Mouse (Mus musculus) intestine, embryonic 16.5 days (tissue): Measurements from ENCODE around the gene Gga2. TPM values are rescaled to one million over a fixed set of nuclear protein-coding genes. Genes with fewer than 3 reads are reported as not detected.

Experiments
- ATAC-seq: fragments of 200-750 bp; cut with Nextera tagmentation; 2 replicates; pipeline ENCODE4 v1.8.0; 2017; ENCODE audit warnings: moderate TSS enrichment, moderate library complexity
- H3K27ac ChIP-seq: fragments of 300-500 bp; sonication (generic); 2 replicates; pipeline ENCODE4 v1.5.1; 2014; ENCODE audit warnings: mild to moderate bottlenecking, low read length
- H3K27me3 ChIP-seq: fragments of 300-500 bp; sonication (generic); replicated peaks from 2 replicates; pipeline ENCODE4 v1.6.1; 2014; ENCODE audit warnings: low read length, control low read depth, mixed read lengths; ENCODE audit not compliant: control insufficient read depth, insufficient read depth
- H3K36me3 ChIP-seq: fragments of 300-500 bp; sonication (generic); 2 replicates; pipeline ENCODE4 v1.6.1; 2014; ENCODE audit warnings: low read length, control low read depth; ENCODE audit not compliant: control insufficient read depth, insufficient read depth
- H3K4me1 ChIP-seq: fragments of 300-500 bp; sonication (generic); 2 replicates; pipeline ENCODE4 v1.6.1; 2014; ENCODE audit warnings: low read length, control low read depth, mixed read lengths; ENCODE audit not compliant: control insufficient read depth, insufficient read depth
- H3K4me2 ChIP-seq: fragments of 300-500 bp; sonication (generic); 2 replicates; pipeline ENCODE4 v1.6.1; 2014; ENCODE audit warnings: low read depth, low read length, control low read depth
- H3K4me3 ChIP-seq: fragments of 300-500 bp; sonication (generic); 2 replicates; pipeline ENCODE4 v1.5.1; 2014; ENCODE audit warnings: mild to moderate bottlenecking, low read length
- H3K9ac ChIP-seq: fragments of 300-500 bp; sonication (generic); 2 replicates; pipeline ENCODE4 v1.6.1; 2014; ENCODE audit warnings: low read depth, low read length
- H3K9me3 ChIP-seq: fragments of 300-500 bp; sonication (generic); 2 replicates; pipeline ENCODE4 v1.6.1; 2016; ENCODE audit warnings: low read length, control low read depth; ENCODE audit not compliant: control insufficient read depth
- WGBS: fragments of 180-500 bp; shearing (Covaris S2); extraction: QIAGEN DNeasy Blood & Tissue Kit; methylation state at CpG from one replicate; pipeline ENCODE4 v1.1.7; 2014; 5-methylcytosine and 5-hydroxymethylcytosine counted together
- polyA plus RNA-seq: library from polyadenylated mRNA; unstranded; fragments of >200 nt; fragmentation: Nextera tagmentation; extraction: Ambion mirVana; gene quantifications from 2 replicates; pipeline ENCODE4 v1.2.1, GENCODE M21; 2015

Gga2 gene
- polyA plus RNA-seq, 1 experiment from 2014 or later: 118 TPM

GRCm38 (mm10) chr7:122015734-122016133 lies 5.3 kb downstream of the Gga2 start:
- peak overlapping the region; percentile 41 for H3K4me2 ChIP-seq
- WGBS: 35% methylated on average over 10 of the region's 10 CpGs
- peaks cover 42% of the 10 kb centered on the region for H3K4me1 ChIP-seq
- peak overlapping the region; percentile 15; the same call in 1 of the 2 replicates for H3K4me3 ChIP-seq
- peaks cover 11% of the 10 kb centered on the region; the same call in 1 of the 2 replicates for H3K36me3 ChIP-seq
- H3K9ac ChIP-seq: peak overlapping the region; percentile 55
- ATAC-seq: no peak; the same call in 1 of the 2 replicates
- no peaks in the 10 kb centered on the region for H3K27me3 ChIP-seq
- no peaks in the 10 kb centered on the region for H3K9me3 ChIP-seq
- peak overlapping the region; percentile 79 for H3K27ac ChIP-seq

GRCm38 (mm10) chr7:122015105-122015504 lies 5.9 kb downstream of the Gga2 start:
- peaks cover 42% of the 10 kb centered on the region for H3K4me1 ChIP-seq
- no peaks in the 10 kb centered on the region for H3K27me3 ChIP-seq
- peak overlapping the region; percentile 79 for H3K27ac ChIP-seq
- WGBS: 29% methylated on average over 8 of the region's 8 CpGs
- peak; percentile 59 for ATAC-seq
- H3K4me2 ChIP-seq: peak overlapping the region; percentile 41; the same call in 1 of the 2 replicates
- H3K9me3 ChIP-seq: no peaks in the 10 kb centered on the region
- H3K4me3 ChIP-seq: peak overlapping the region; percentile 15; the same call in 1 of the 2 replicates
- H3K36me3 ChIP-seq: peaks cover 16% of the 10 kb centered on the region; the same call in 1 of the 2 replicates
- H3K9ac ChIP-seq: peak overlapping the region; percentile 55

- 69% methylated on average over 10 of the region's 10 CpGs for WGBS
- H3K4me2 ChIP-seq: no peak overlapping the region
- H3K36me3 ChIP-seq: peaks cover 27% of the 10 kb centered on the region
- H3K27ac ChIP-seq: 0 out of 2 replicates have a peak overlapping the region, but pooled peaks have one; percentile 57
- H3K9me3 ChIP-seq: no peaks in the 10 kb centered on the region
- H3K27me3 ChIP-seq: no peaks in the 10 kb centered on the region
- peak; percentile 79 for ATAC-seq
- H3K9ac ChIP-seq: no peak overlapping the region
- H3K4me1 ChIP-seq: peaks cover 28% of the 10 kb centered on the region
- H3K4me3 ChIP-seq: no peak overlapping the region
Measured at GRCm38 (mm10) chr7:122012949-122013348, 8.1 kb downstream of the Gga2 start.

- Histone ChIP-seq H3K9me3 (no peaks in the 10 kb centered on the region), H3K4me1 (peaks cover 25% of the 10 kb centered on the region), H3K36me3 (peaks cover 29% of the 10 kb centered on the region), H3K9ac (no peak overlapping the region), H3K4me3 (no peak overlapping the region), H3K4me2 (no peak overlapping the region), H3K27me3 (no peaks in the 10 kb centered on the region), H3K27ac (peak overlapping the region; percentile 38; the same call in 1 of the 2 replicates)
- 98% methylated on average over 4 of the region's 4 CpGs for WGBS
- ATAC-seq: no peak
Measured at GRCm38 (mm10) chr7:122012370-122012769, 8.7 kb downstream of the Gga2 start.

- H3K27ac ChIP-seq: no peak overlapping the region
- H3K9me3 ChIP-seq: 0 out of 2 replicates have a peak, but pooled peaks cover 5% of the 10 kb centered on the region
- no peak overlapping the region for H3K4me2 ChIP-seq
- whole genome bisulfite sequencing: 74% methylated on average over 7 of the region's 8 CpGs
- peaks cover 34% of the 10 kb centered on the region for H3K36me3 ChIP-seq
- no peaks in the 10 kb centered on the region for H3K4me1 ChIP-seq
- ATAC-seq: no peak
- H3K9ac ChIP-seq: no peak overlapping the region
- no peak overlapping the region for H3K4me3 ChIP-seq
- no peaks in the 10 kb centered on the region for H3K27me3 ChIP-seq
Measured at GRCm38 (mm10) chr7:122000396-122000795, 20.6 kb downstream of the Gga2 start.

GRCm38 (mm10) chr7:121995961-121996360 lies 25.1 kb downstream of the Gga2 start:
- WGBS: 94% methylated on average over 5 of the region's 5 CpGs
- Histone ChIP-seq H3K9me3 (0 out of 2 replicates have a peak, but pooled peaks cover 5% of the 10 kb centered on the region), H3K4me3 (no peak overlapping the region), H3K27me3 (no peaks in the 10 kb centered on the region), H3K9ac (no peak overlapping the region), H3K4me1 (no peaks in the 10 kb centered on the region), H3K36me3 (peaks cover 31% of the 10 kb centered on the region), H3K27ac (no peak overlapping the region), H3K4me2 (no peak overlapping the region)
- ATAC-seq: no peak

- ATAC-seq: peak; percentile 92
- H3K27ac ChIP-seq: no peak within 1 kb of the TSS
- no peaks in the 10 kb centered on the region for H3K36me3 ChIP-seq
- H3K9me3 ChIP-seq: no peaks in the 10 kb centered on the region
- H3K27me3 ChIP-seq: no peaks in the 10 kb centered on the region
- peak within 1 kb of the TSS; percentile 60 for H3K4me2 ChIP-seq
- H3K9ac ChIP-seq: peak within 1 kb of the TSS; percentile 86
- under 1% methylated on average over 55 of the region's 55 CpGs for WGBS
- H3K4me1 ChIP-seq: peaks cover 9% of the 10 kb centered on the region; the same call in 1 of the 2 replicates
- peak within 1 kb of the TSS; percentile 84 for H3K4me3 ChIP-seq
Measured at GRCm38 (mm10) chr7:121981307-121981871, 39.6 kb downstream of the Gga2 start, which contains the start of gene Cog7. Gene Cog7, minus strand, starts transcription at chr7:121981711.

- no peaks in the 10 kb centered on the region for H3K9me3 ChIP-seq
- no peaks in the 10 kb centered on the region for H3K36me3 ChIP-seq
- H3K27ac ChIP-seq: no peak overlapping the region
- ATAC-seq: no peak
- H3K4me3 ChIP-seq: no peak overlapping the region
- H3K4me1 ChIP-seq: 0 out of 2 replicates have a peak, but pooled peaks cover 2% of the 10 kb centered on the region
- H3K27me3 ChIP-seq: no peaks in the 10 kb centered on the region
- no peak overlapping the region for H3K4me2 ChIP-seq
- 61% methylated on average over 4 of the region's 4 CpGs for WGBS
- no peak overlapping the region for H3K9ac ChIP-seq
Measured at GRCm38 (mm10) chr7:121975031-121975430, 46.0 kb downstream of the Gga2 start.

GRCm38 (mm10) chr7:121971698-121972097 lies 49.3 kb downstream of the Gga2 start:
- Histone ChIP-seq H3K4me2 (no peak overlapping the region), H3K27ac (no peak overlapping the region), H3K4me1 (no peaks in the 10 kb centered on the region), H3K9ac (no peak overlapping the region), H3K27me3 (no peaks in the 10 kb centered on the region), H3K36me3 (no peaks in the 10 kb centered on the region), H3K4me3 (no peak overlapping the region), H3K9me3 (no peaks in the 10 kb centered on the region)
- WGBS: 84% methylated on average over 3 of the region's 3 CpGs
- ATAC-seq: no peak
